Mouse (Mus musculus): Measurements from ENCODE around the gene Vkorc1l1.

Gene Vkorc1l1

DNA sequence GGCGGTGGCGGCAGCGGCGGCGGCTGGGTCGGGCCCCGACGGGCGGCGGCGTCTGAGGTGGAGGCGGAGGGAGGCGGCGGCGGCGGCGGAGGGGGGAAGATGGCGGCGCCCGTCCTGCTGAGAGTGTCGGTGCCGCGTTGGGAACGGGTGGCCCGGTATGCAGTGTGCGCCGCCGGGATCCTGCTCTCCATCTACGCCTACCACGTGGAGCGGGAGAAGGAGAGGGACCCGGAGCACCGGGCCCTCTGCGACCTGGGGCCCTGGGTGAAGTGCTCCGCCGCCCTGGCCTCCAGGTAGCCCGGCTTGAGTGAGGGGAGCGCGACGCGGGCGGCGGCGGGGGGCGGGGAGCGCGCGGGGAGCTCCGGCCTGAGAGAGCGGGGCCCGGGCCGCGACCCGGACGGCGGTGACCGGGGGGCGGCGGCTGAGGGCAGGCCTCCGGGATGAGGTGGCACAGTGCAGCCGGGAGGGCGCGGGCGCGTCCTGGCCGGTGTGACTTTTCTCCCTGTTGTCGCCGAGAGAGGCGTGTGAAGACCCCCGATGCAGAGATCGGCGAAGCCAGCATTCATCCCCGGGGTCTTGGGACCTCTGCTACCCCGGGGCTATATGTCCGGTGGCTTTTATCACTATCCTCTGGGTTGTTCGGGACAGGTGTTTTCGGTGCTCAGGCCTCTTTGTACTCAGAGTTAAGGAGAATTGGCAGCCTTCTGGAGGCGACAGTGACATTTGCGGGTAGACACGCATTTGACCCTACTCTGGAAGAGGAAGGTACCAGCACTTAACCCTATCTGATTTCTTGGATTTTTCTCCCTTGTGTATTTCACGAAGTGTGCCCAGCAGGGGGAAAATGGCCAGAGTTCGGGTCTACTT lies 536 bp downstream of the Vkorc1l1 start:
- peak; percentile 36 for DNase-seq (ENCODE audit: inconsistent ontology term)

DNA sequence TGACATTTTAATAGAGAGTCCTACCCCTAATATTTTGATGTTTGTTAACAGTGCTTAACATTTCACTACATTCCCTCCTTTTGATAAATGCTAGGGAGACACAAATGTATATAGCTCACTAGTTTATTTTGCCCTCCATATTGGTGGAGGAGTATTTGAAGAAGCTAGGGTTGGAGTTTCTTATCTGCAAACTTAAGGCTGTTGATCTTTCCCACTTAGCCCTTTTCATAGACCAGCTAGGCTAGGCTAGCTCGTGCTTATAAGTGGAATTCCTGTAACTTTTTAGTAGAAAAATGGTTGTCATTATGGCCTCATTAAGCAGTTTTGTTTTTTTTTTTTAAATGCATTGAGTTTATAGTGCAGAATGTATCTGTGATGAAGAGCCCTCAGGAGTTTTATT lies 1.6 kb downstream of the Vkorc1l1 start:
- no peak for DNase-seq (ENCODE audit: inconsistent ontology term)

DNA sequence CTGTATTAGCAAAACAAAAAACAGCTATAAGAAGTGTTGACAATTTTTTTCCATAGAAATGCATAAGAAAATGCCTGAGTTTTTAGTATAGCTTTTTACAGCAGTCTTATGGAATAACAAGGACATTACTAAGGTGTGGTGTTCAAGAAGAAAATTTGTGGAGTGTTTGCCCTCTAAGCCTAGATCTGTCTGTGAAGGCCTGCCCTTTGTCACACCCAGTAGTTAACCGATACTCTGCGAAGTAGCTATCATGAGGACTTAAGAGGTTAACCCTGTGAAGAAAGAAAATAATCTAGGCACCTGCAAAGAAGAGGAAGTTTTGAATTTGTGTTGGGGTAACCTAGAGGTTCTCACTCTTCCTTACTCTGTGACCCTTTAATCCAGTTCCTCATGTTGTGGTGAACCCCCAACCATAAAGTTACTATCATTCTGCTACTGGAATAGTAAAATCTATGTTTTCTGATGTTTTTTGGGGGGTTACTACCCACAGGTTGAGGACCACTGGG lies 5.8 kb downstream of the Vkorc1l1 start:
- no peak for DNase-seq (ENCODE audit: inconsistent ontology term)

- DNase-seq (ENCODE audit: inconsistent ontology term) = no peak
These were observed 10.4 kb downstream of the Vkorc1l1 start for GRCm38 (mm10) chr5:129952143-129952542.

GRCm38 (mm10) chr5:129954473-129955254 lies 12.9 kb downstream of the Vkorc1l1 start:
- DNase-seq (ENCODE audit: inconsistent ontology term) = no peak

DNA sequence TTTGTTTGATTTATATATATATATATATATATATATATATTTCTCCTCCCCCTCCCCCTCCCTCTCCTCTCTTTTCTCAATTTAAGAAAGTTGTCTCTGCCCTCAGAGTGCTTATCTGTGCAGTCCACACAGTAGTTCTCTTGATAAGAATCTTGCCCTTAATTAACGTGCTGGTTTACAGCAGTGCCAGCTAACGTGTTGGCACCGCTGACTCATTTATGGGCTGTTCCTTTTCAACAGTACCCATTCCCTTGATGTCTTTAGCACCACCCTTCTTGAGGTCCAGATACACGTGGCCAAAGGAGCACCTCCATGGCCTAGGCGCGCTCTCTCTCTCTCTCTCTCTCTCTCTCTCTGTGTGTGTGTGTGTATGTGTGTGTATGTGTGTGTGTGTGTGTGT lies 14.0 kb downstream of the Vkorc1l1 start:
- DNase-seq (ENCODE audit: inconsistent ontology term) = no peak

GRCm38 (mm10) chr5:129963224-129963623 lies 21.5 kb downstream of the Vkorc1l1 start:
- no peak for DNase-seq (ENCODE audit: inconsistent ontology term)

DNA sequence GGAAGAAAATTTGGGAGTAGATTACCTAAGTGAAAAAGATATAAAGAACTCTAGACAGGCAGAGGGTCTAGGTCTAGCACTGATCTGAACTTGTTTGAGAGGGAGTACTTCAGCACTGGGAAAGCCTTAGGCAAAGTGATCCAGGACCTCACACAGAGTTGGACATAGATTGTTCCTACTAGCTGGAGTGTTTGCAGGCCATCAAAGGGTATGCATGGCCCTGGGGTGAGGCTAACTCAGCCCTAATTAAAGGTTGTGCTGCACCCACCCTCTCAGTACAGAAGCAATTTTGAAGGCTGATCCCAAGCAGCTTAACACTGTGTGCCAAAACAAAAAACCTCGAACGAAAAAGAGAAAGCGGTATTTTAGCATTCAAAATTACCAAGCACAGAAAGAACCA lies 24.7 kb downstream of the Vkorc1l1 start:
- DNase-seq (ENCODE audit: inconsistent ontology term) = no peak

GRCm38 (mm10) chr5:129968417-129968816 lies 26.6 kb downstream of the Vkorc1l1 start:
- no peak for DNase-seq (ENCODE audit: inconsistent ontology term)

DNA sequence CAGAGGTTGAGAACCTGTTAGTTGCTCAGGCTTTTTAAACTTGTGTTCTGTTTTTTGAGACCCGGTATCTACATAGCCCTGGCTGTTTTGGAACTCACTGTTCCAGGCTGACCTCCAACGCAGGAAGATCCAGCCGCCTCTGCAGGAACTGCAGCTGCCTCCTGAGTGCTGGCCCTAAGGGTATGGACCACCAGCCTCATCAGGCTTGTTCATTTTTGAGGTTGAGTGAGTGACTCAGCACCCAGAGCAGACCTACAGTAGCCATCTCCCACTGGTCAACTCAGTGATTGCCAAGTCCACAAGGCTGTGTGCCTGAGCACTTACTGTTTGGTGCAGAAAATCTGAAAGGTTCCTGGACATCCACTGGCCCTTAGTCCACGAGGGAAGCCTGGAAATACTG lies 29.7 kb downstream of the Vkorc1l1 start:
- DNase-seq (ENCODE audit: inconsistent ontology term) = peak; percentile 20

DNA sequence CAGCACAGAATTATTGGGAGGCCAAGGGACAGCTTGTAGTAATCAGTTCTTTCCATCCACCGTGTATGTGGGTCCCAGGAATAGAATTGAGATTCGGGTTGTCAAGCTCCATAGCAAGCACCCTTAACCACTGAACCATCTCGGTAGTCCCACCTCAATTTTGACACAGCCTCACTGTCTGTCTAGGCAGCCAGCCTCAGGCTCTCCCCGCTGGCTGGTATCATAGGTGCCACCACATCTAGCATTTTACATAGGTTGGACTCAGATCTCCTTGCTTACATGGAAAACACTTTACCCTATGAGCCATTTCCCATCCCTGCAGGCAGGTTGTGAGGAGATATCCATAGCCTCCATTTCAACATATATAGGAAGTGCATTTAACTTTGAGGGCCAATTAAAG lies 32.6 kb downstream of the Vkorc1l1 start:
- no peak for DNase-seq (ENCODE audit: inconsistent ontology term)

DNA sequence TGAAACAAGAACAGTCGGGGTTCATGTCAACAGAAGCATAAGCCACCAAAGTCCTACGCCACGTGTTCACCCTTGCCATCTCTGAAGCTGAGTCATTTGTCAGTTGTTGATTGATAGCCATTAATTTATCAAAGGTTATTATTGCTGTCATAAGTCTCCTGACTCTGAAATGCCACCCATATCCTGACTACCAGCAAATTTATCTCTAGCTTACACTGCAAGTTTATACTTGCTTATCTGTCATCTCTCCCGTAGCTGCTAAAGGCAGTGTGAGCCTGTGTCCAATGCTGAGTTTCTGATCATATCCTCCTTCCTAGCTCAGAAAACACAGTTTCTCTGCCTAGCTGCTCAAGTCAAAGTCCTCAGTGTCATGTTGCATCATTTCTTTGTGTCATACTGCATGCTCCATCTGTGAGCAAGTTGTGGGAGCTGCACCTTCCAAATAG lies 33.1 kb downstream of the Vkorc1l1 start:
- DNase-seq (ENCODE audit: inconsistent ontology term) = no peak

- no peak for DNase-seq (ENCODE audit: inconsistent ontology term)
These were observed 36.0 kb downstream of the Vkorc1l1 start for GRCm38 (mm10) chr5:129977768-129978167.

- DNase-seq (ENCODE audit: inconsistent ontology term) = no peak
These were observed 36.8 kb downstream of the Vkorc1l1 start for GRCm38 (mm10) chr5:129978608-129979007.

- DNase-seq (ENCODE audit: inconsistent ontology term) = no peak
These were observed 38.4 kb downstream of the Vkorc1l1 start for GRCm38 (mm10) chr5:129980216-129980615.

DNA sequence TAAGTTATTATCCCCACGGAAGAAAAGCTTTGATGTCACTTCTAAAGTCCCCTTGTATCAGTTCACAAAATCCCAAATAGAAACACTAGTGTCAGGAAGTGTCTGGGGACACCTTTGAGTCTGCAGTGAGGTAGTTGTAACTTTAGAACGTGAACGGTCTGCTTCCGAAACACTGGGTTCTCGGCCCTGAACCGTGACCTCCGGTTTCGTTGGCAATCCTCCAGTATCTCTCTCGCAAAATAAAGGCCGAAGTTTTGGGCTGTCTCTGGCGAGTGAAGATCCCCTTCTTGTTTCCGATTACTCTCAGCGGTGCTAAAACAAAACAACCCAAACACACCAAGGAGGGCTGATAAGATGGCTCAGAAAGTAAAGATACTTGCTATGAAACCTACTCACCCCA lies 47.6 kb downstream of the Vkorc1l1 start:
- DNase-seq (ENCODE audit: inconsistent ontology term) = no peak

- no peak for DNase-seq (ENCODE audit: inconsistent ontology term)
These were observed 50.1 kb downstream of the Vkorc1l1 start for GRCm38 (mm10) chr5:129991898-129992297.

DNA sequence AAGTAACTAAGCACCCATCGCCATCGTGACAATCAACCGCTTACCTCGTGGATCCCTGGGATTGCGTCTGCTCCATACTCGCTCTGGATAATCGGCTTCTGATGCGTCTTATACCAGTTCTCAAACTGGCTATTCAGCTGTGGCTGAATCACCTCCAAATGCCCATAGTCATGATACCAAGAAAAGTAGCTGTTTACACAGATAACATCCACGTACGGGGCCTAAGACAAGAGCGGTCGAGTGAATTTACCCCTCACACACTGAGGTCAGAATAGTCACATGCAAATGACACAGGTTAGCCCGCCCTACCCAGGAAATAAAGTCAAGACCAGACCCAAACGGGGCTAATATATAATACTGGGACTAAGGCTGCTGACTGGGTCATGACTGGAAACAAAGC lies 51.6 kb downstream of the Vkorc1l1 start:
- DNase-seq (ENCODE audit: inconsistent ontology term) = no peak

DNA sequence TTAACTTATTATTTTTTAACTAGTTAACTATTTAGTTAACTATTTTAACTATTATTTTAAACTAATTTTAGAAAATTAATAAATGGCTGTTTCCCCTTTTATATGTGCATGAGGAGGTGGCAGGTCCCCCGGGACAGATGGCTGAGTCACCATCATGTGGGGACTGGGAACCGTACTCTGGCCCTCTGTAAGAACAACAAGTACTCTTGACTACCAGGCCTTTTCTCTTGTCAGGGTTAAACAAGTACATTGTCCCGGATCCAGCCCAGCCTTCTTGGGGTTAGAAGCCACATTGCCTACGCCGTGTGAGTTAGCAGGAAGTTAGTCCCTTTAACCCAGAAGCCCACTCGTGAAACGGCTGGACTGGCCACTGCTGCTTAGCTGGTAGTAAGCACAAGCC lies 53.2 kb downstream of the Vkorc1l1 start:
- DNase-seq (ENCODE audit: inconsistent ontology term) = no peak

DNA sequence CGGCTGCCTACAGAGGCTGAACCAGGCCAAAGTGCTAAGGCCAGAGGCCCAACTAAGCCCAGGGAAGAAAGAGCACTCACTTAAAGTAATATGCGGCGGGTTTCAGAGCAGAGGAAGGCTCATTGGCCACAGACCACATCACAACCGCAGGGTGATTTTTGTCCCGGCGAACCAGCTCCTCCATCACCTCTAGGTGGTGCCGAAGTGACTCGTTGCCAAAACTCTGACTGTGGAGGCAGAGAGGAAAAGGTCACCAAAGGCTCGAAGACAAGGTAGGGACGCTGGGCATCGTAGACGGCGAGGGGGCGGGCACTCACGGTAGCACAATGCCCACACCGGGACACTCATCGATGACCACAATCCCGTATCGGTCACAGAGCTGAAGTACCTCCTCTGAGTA lies 55.9 kb downstream of the Vkorc1l1 start:
- no peak for DNase-seq (ENCODE audit: inconsistent ontology term)

DNA sequence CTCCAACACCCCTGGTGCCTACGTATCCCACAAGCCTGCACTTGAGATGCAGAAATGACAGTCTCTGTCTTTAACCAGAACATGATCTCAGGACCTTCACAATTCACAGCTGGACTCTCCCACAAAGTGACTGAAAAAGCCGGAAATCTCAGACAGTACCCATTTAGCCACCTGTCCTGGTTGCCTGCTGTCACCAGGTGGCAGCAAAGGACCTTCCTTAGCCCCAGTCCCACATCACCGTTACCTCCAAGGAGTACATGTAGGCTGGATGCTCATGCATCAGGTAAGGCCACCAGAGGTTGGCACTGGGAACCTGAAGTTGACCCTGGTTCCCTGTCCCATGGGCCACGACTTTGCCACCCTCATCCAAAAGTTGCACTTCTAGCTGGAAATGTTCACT lies 57.3 kb downstream of the Vkorc1l1 start:
- peak; percentile 34 for DNase-seq (ENCODE audit: inconsistent ontology term)

GRCm38 (mm10) chr5:130000735-130001134 lies 59.0 kb downstream of the Vkorc1l1 start:
- no peak for DNase-seq (ENCODE audit: inconsistent ontology term)
